Mouse (Mus musculus) stomach, postnatal 0 days (tissue): ENCODE measurements around the gene Ugt1a6a. TPM values are rescaled to one million over a fixed set of nuclear protein-coding genes. Genes with fewer than 3 reads are reported as not detected.

ENCODE experiments used
- ATAC-seq: fragments of 200-750 bp; cut with Nextera tagmentation; 2 replicates; pipeline ENCODE4 v1.8.0; 2017; ENCODE audit not compliant: low FRiP score, low TSS enrichment
- DNase-seq: peaks from one replicate; pipeline ENCODE4 v3.0.0-alpha.2; 2016; ENCODE audit warnings: low spot score
- H3K27ac ChIP-seq: fragments of 300-500 bp; sonication (generic); replicated peaks from 2 replicates; pipeline ENCODE4 v1.5.1; 2014; ENCODE audit warnings: mild to moderate bottlenecking, control low read depth
- H3K27me3 ChIP-seq: fragments of 300-500 bp; sonication (generic); 2 replicates; pipeline ENCODE4 v1.6.1; 2014; ENCODE audit warnings: low read length; ENCODE audit not compliant: control insufficient read depth, insufficient read depth
- H3K36me3 ChIP-seq: fragments of 300-500 bp; sonication (generic); 2 replicates; pipeline ENCODE4 v1.6.1; 2014; ENCODE audit warnings: low read length, mixed read lengths; ENCODE audit not compliant: control insufficient read depth, insufficient read depth
- H3K4me1 ChIP-seq: fragments of 300-500 bp; sonication (generic); replicated peaks from 2 replicates; pipeline ENCODE4 v1.6.1; 2014; ENCODE audit warnings: antibody characterized with exemption; ENCODE audit not compliant: control insufficient read depth, insufficient read depth
- H3K4me2 ChIP-seq: fragments of 300-500 bp; sonication (generic); replicated peaks from 2 replicates; pipeline ENCODE4 v1.6.1; 2014; ENCODE audit warnings: low read depth, mild to moderate bottlenecking, control low read depth, moderate library complexity
- H3K4me3 ChIP-seq: fragments of 300-500 bp; sonication (generic); 2 replicates; pipeline ENCODE4 v1.5.1; 2014; ENCODE audit warnings: low read depth, low read length, control low read depth
- H3K9ac ChIP-seq: fragments of 300-500 bp; sonication (generic); 2 replicates; pipeline ENCODE4 v1.6.1; 2014; ENCODE audit warnings: mild to moderate bottlenecking, low read length, control low read depth, mixed read lengths
- H3K9me3 ChIP-seq: fragments of 300-500 bp; sonication (generic); 2 replicates; pipeline ENCODE4 v1.6.1; 2016; ENCODE audit warnings: low read length; ENCODE audit not compliant: control insufficient read depth
- CTCF ChIP-seq: IDR thresholded peaks from 2 replicates; pipeline ENCODE4 v1.5.1; 2016; ENCODE audit warnings: antibody characterized with exemption, low read depth, mild to moderate bottlenecking, moderate library complexity
- EP300 ChIP-seq: optimal IDR thresholded peaks from 2 replicates; pipeline ENCODE3; 2016; ENCODE audit warnings: antibody characterized with exemption
- WGBS: fragments of 180-500 bp; shearing (Covaris S2); extraction: QIAGEN DNeasy Blood & Tissue Kit; methylation state at CpG from one replicate; pipeline ENCODE4 v1.1.7; 2014; 5-methylcytosine and 5-hydroxymethylcytosine counted together
- polyA plus RNA-seq: library from polyadenylated mRNA; unstranded; fragments of >200 nt; fragmentation: Nextera tagmentation; extraction: Ambion mirVana; gene quantifications from 2 replicates; pipeline ENCODE4 v1.2.1, GENCODE M21; 2015

Ugt1a6a gene
- polyA plus RNA-seq, 1 experiment from 2014 or later: 56.5 TPM

GRCm38 (mm10) chr1:88232664-88233380, 98.2 kb downstream of the Ugt1a6a start:
- H3K4me1 ChIP-seq: no peaks in the 10 kb centered on the region
- no peak overlapping the region for H3K27ac ChIP-seq
- peaks cover 51% of the 10 kb centered on the region for H3K9me3 ChIP-seq
- 54% methylated on average over 3 of the region's 3 CpGs for WGBS
- H3K4me2 ChIP-seq: no peak overlapping the region
- ATAC-seq (no peak), DNase-seq (peak; percentile 30)
- no peak overlapping the region for H3K4me3 ChIP-seq
- TF ChIP-seq CTCF: no peak
- TF ChIP-seq EP300: no peak
- no peaks in the 10 kb centered on the region for H3K27me3 ChIP-seq
- no peaks in the 10 kb centered on the region for H3K36me3 ChIP-seq
- no peak overlapping the region for H3K9ac ChIP-seq

- no peak overlapping the region for H3K4me3 ChIP-seq
- ATAC-seq: no peak
- H3K36me3 ChIP-seq: no peaks in the 10 kb centered on the region
- DNase-seq: peak; percentile 28
- H3K9ac ChIP-seq: no peak overlapping the region
- no peak for TF ChIP-seq EP300
- TF ChIP-seq CTCF: no peak
- H3K9me3 ChIP-seq: peaks cover 59% of the 10 kb centered on the region
- H3K4me2 ChIP-seq: no peak overlapping the region
- no peaks in the 10 kb centered on the region for H3K27me3 ChIP-seq
- no peak overlapping the region for H3K27ac ChIP-seq
- no peaks in the 10 kb centered on the region for H3K4me1 ChIP-seq
- WGBS: 65% methylated on average over 14 of the region's 14 CpGs
These were observed 99.0 kb downstream of the Ugt1a6a start for GRCm38 (mm10) chr1:88233421-88234247.

GRCm38 (mm10) chr1:88234248-88234610, 99.6 kb downstream of the Ugt1a6a start:
- Histone ChIP-seq H3K4me1 (no peaks in the 10 kb centered on the region), H3K4me2 (no peak overlapping the region), H3K9me3 (peaks cover 64% of the 10 kb centered on the region), H3K27ac (no peak overlapping the region), H3K27me3 (no peaks in the 10 kb centered on the region; the same call in 1 of the 2 replicates), H3K36me3 (no peaks in the 10 kb centered on the region), H3K9ac (no peak overlapping the region), H3K4me3 (no peak overlapping the region)
- WGBS: 59% methylated on average over 4 of the region's 4 CpGs
- DNase-seq: no peak
- no peak for TF ChIP-seq EP300
- TF ChIP-seq CTCF: no peak
- ATAC-seq: no peak

DNA sequence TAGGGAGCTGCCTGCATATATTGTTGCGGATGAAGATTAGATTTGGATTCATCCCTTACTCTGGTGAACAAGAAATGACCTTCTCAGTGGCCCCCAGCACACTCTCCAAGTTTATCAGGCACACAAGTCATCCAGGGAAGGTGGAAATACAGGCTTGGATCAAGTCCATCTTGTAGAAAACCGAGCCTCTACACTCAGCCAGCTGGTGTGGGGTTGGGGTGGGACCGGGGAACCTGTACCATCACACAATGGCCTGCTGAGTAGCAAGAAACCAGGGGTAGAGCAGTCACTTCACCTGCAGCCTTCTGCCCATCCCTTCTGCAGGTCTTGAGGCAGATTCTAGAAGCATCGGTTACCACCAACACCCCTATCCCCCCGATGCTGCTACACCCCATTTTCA, 100.0 kb downstream of the Ugt1a6a start:
- H3K36me3 ChIP-seq: no peaks in the 10 kb centered on the region
- WGBS: 40% methylated on average over 5 of the region's 5 CpGs
- no peak overlapping the region for H3K9ac ChIP-seq
- H3K27ac ChIP-seq: no peak overlapping the region
- ATAC-seq: no peak
- H3K4me2 ChIP-seq: no peak overlapping the region
- H3K4me1 ChIP-seq: no peaks in the 10 kb centered on the region
- no peak for TF ChIP-seq EP300
- no peak for TF ChIP-seq CTCF
- no peak for DNase-seq
- H3K4me3 ChIP-seq: no peak overlapping the region
- H3K9me3 ChIP-seq: peaks cover 64% of the 10 kb centered on the region
- no peaks in the 10 kb centered on the region; the same call in 1 of the 2 replicates for H3K27me3 ChIP-seq

GRCm38 (mm10) chr1:88235046-88235893, 100.7 kb downstream of the Ugt1a6a start:
- DNase-seq (no peak), ATAC-seq (no peak)
- Histone ChIP-seq H3K9ac (no peak overlapping the region), H3K9me3 (peaks cover 66% of the 10 kb centered on the region), H3K4me3 (no peak overlapping the region), H3K4me1 (no peaks in the 10 kb centered on the region), H3K27ac (no peak overlapping the region), H3K36me3 (no peaks in the 10 kb centered on the region), H3K27me3 (no peaks in the 10 kb centered on the region; the same call in 1 of the 2 replicates), H3K4me2 (no peak overlapping the region)
- WGBS: 60% methylated on average over 11 of the region's 11 CpGs
- TF ChIP-seq EP300 (no peak), CTCF (no peak)
